Mouse (Mus musculus) cortical plate, adult 2 months (tissue): ENCODE results near the gene Pias4. TPM values are rescaled to one million over a fixed set of nuclear protein-coding genes. Genes with fewer than 3 reads are reported as not detected.

Source experiments
- H3K27ac ChIP-seq: fragments of 200-500 bp; 2 replicates; pipeline ENCODE4 v1.5.1; 2012; ENCODE audit warnings: low read length, control low read depth, inconsistent platforms; ENCODE audit not compliant: insufficient read depth
- H3K4me1 ChIP-seq: fragments of 200-500 bp; 2 replicates; pipeline ENCODE4 v1.6.1; 2011; ENCODE audit warnings: low read length; ENCODE audit not compliant: control insufficient read depth, insufficient read depth
- H3K4me3 ChIP-seq: fragments of 200-500 bp; 2 replicates; pipeline ENCODE4 v1.5.1; 2011; ENCODE audit warnings: mild to moderate bottlenecking, low read length, control low read depth; ENCODE audit not compliant: insufficient read depth
- CTCF ChIP-seq: fragments of 200-500 bp; IDR thresholded peaks from 2 replicates; pipeline ENCODE4 v1.5.1; 2011; ENCODE audit warnings: mild to moderate bottlenecking, control low read depth, low read length; ENCODE audit not compliant: insufficient read depth; ENCODE audit errors: extremely low read depth
- POLR2A ChIP-seq: fragments of 200-500 bp; IDR thresholded peaks from 2 replicates; pipeline ENCODE4 v1.6.1; 2011; ENCODE audit warnings: mild to moderate bottlenecking, low read length, control low read depth; ENCODE audit not compliant: insufficient read depth; ENCODE audit errors: extremely low read depth
- polyA plus RNA-seq: library from polyadenylated mRNA; depleted of rRNA; stranded (reverse); fragments of >200 nt; gene quantifications from 2 replicates; pipeline ENCODE4 v1.2.3, GENCODE M21; 2012

Pias4 gene
- polyA plus RNA-seq, 1 experiment = 21.3 TPM

DNA sequence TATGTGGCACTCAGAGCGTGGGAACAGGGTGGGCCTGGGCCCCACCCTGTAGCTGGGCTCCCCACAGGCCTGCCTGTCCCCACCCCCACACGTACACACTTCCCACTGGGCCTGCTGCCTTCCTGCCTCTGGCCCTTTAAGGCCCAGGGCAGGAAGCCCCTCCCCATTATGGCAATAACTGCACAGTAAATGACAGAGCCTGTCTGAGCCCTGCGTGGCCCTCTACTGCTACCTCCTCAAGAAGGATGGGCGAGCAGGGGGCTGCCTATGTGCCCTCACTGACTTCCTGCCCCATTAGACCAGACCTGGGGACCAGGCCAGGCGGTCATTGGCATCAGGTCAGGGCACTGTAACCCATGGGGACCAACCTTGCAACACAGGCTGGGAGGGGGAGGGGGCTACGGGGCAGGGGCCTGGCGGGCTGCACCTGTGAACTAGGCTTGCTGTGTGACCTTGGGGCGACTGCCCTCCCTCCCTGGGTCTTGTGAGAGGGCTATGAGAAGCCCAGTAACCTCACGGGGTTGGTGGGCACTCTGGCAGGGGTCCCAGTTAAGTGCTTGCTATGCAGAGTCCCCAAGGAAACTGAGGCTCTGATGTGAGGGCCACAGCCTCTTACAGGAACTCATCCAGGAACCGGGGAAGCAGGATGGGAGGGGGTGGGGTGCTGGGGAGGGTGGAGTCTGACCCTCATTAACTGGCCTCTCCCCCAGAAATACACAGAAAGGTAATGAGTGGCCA, 26.8 kb downstream of the Pias4 start:
- peak overlapping the region; percentile 14; the same call in 1 of the 2 replicates for H3K4me3 ChIP-seq
- TF ChIP-seq CTCF = no peak
- TF ChIP-seq POLR2A = no peak
- peaks cover 9% of the 10 kb centered on the region for H3K4me1 ChIP-seq
- H3K27ac ChIP-seq = no peak overlapping the region

DNA sequence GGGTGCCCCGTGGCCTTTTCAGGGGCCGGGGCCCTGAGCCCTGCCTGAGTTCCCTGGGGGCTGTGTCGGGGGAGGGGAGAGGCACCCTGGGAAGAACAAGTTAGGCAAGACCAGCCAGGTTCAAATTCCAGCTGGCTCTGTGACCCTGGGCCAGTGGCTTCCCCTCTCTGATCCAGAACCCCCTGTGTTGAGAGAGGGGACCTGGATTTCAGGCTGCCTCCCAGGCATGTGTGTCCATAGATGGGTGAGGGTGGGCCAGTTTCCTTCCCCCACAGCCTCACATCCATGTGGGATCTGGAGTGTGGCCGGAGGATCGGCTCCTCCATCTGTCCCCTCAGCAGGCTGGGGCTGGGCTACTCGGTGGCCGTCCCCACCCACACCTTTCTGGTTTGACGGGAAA, 27.7 kb downstream of the Pias4 start:
- H3K27ac ChIP-seq = no peak overlapping the region; the same call in 1 of the 2 replicates
- peak overlapping the region; percentile 93; the same call in 1 of the 2 replicates for H3K4me3 ChIP-seq
- no peak for TF ChIP-seq POLR2A
- no peak for TF ChIP-seq CTCF
- peaks cover 7% of the 10 kb centered on the region for H3K4me1 ChIP-seq

DNA sequence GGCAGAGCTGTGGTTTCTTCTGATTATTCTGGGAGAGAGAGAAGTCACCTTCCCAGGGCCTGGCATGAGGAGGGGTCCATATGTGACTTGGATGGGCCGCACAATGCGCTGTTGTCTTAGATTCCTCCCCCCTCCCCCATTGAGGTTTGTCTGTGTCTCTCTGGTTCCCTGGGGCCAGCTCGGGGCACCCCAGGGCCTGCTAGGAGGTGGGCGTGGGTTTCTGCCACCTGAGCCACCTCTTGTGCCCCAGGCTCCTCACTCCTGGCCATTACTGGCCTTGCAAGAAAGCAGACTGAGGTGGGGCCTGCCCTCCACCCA, 28.2 kb downstream of the Pias4 start:
- Histone ChIP-seq H3K4me3 (peak overlapping the region; percentile 93; the same call in 1 of the 2 replicates), H3K27ac (no peak overlapping the region), H3K4me1 (peaks cover 7% of the 10 kb centered on the region)
- TF ChIP-seq CTCF = no peak
- TF ChIP-seq POLR2A = no peak

DNA sequence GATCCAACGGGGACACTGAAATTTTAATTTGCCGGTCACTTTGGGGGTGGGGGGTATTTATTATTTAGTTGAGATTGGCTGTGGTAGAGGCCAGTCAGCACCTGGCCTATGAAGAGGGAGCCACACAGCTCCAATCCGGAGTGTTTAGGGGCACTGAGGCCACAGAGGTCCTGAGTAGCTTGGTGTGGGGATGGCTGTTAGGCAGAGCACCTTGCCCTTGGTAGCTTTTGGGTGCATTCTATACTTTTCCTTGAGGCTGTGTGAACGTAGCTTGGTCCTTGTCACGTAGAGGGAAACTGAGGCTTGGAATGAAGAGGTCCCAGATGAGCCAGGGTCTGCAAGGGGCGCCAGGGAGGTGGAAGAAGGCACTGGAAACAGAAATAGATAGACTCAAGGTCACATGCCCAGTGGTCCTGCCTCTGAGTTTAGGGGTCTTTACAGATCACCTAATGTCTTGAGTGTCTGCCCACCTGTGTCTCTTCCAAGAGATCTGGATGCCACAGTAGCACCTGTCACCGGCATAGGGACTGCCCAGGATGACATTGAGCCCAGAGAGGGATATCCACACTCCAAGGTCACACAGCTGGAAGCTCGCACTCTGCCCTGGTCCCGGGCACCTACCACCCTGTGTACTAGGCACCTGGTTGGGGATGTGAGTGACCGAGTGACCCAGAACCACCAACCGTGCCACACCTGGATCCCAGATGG, 28.7 kb downstream of the Pias4 start:
- TF ChIP-seq CTCF (no peak), POLR2A (no peak)
- Histone ChIP-seq H3K4me1 (peaks cover 7% of the 10 kb centered on the region), H3K4me3 (peak overlapping the region; percentile 93), H3K27ac (0 out of 2 replicates have a peak overlapping the region, but pooled peaks have one; percentile 68)

DNA sequence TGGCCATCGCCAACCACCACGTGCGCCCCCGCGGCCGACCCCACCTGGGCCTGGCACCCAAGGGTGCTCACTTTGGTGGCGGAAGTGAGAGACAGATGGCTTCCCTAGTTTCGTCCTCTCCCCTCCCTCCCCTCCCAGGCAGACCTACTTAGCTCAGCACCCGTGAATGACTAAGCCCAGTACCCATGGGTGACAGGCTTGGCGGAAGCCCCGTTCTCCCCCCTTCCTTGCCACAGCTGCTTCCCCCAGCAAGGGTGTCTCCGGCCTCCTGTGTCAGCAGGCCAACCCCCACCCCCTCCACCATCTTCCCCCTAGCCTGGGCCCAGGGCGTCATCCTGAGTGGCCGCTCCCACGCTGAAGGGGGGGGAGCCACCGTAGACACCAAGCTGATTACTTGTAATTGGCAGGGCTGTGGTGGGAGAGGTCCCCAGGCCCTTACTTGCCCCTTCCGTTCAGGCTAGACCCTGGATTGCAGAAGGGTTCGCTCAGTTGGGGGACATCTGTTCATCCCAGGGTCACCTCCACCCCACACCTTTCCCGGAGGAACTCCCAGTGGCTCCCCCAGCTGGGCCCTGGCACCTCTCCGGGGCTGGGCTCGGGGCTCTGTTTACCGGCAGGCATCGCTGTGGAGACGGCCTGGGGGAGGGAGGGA, 29.5 kb downstream of the Pias4 start:
- Histone ChIP-seq H3K4me3 (peak overlapping the region; percentile 93), H3K27ac (peak overlapping the region; percentile 93), H3K4me1 (peaks cover 7% of the 10 kb centered on the region)
- TF ChIP-seq POLR2A = no peak
- TF ChIP-seq CTCF = no peak

DNA sequence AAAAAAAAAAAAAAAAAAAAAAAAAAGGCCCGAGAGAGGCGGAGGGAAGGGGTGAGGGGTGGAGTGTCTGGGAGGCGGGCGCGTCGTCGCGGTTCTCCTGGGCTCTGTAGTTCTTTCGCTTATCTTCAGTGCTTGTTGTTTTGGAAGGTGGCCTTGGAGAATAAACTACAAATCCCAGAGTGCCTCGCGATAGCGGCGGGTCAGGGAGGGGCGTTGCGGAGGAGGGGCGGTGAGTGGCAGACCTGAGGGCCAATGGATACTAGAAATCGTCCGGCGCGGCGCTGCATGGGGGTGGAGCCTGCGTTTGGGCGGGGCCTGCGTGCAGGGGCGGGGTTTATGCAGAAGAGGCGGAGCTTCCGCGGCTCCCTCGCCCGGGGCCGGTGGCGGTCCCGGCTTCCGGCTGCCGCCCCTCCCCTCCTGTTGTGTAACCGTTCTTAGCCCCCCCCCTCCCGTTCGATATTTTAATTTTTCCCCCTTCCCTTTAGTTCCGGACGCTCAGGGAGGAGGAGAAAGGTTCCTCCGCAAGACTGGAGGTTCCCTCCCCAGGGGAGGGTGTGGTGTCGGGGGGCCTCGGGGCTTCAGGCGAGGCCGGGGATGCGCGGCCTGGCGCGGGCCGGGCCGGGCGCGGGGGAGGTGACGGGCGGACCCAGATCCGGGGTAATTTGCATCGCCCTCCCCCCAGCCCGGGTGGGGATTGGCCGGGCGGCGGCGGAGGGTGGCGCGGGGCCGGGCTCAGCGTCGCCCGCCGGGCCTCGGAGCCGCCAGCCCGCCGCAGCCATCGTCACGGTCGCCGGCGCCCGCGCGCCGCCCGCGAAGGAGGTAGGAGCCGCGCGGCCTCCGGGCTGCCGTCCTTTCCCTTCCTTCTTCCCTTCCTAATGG, 30.2 kb downstream of the Pias4 start:
- Histone ChIP-seq H3K27ac (peak overlapping the region; percentile 93), H3K4me1 (peaks cover 6% of the 10 kb centered on the region), H3K4me3 (peak overlapping the region; percentile 97)
- TF ChIP-seq CTCF (no peak), POLR2A (peak; percentile 21; the same call in 1 of the 2 replicates)

DNA sequence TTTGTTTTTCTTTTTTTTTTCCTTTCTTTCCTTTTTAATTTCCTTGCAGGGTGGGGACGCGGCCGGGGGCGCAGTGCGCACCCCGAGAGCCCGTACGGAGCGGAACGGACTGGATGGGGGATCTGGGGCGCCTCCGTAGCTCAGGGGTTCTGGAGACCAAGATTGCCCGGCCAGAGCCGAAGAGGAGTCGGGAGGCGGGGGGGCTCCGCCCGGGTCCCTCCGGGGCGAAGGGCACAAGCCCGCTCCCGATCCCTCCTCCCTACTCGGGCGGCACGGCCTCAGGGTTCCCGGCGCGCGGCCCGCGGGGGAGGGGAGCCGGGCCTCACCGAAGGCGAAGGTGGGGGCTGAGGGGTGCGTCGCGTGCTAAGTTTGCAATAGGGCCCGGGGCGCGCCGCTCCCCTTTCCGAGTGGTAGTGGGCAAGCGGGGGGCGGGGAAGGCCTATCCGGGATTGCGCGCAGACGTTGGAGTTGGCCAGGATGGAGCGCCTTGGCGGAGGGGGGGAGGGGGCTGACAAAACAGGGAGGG, 31.0 kb downstream of the Pias4 start:
- Histone ChIP-seq H3K27ac (peak overlapping the region; percentile 98), H3K4me3 (peak overlapping the region; percentile 97), H3K4me1 (peaks cover 6% of the 10 kb centered on the region)
- TF ChIP-seq POLR2A = no peak
- no peak for TF ChIP-seq CTCF

DNA sequence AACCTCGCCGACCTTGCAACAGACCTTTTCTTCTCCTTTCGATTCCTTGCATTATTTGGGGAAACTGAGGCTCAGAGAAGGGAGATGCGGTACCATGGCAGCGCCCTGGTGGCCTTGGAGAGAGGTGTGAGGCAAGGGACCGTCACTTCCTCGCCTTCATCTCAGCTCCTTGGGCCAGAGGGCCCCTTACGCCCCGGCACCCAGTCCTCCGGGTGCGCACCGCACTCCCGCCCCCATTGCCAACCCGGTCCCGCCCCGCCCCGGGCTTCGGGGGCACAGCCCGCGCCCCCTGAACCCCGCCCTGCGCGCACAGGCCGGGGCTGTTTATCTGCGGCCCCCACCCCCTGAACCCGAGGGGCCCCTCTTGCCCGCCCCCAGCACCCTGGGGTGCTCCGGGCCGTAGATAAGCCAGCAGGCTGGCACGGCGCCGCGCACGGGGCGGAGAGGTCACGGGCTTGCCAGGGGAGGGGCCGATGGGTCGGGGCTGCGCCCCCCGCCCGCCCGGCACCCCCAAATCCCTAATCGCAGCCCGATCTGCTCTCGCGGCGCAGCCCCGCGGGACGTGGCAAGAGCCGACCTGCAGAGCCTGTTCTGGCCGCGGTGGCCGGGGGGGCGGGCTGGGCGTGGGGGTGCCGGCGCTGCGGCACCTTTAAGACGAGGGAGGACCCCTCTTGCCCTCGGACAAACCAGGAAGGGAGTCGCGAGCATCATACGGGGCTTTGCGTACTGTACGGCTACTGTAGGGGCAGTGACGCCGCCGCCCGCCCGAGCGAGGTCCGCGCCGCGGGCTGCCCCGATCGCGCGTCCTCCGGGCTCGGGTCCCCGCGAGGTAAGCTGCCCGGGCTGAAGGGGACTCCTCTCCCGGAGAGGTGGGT, 31.7 kb downstream of the Pias4 start:
- Histone ChIP-seq H3K4me1 (peaks cover 6% of the 10 kb centered on the region), H3K4me3 (peak overlapping the region; percentile 97), H3K27ac (peak overlapping the region; percentile 98)
- TF ChIP-seq CTCF (no peak), POLR2A (peak; percentile 43; the same call in 1 of the 2 replicates)
